Mouse (Mus musculus) G1E (cell line): ENCODE results near the gene Nacc1. TPM values are rescaled to one million over a fixed set of nuclear protein-coding genes. Genes with fewer than 3 reads are reported as not detected.

Experiments used
- ATAC-seq: 2 replicates; pipeline ENCODE4 v1.8.0; 2016; ENCODE audit warnings: mild to moderate bottlenecking; ENCODE audit not compliant: insufficient number of reproducible peaks, poor library complexity, low FRiP score, severe bottlenecking; ENCODE audit errors: extremely low read depth
- DNase-seq: peaks from one replicate; pipeline ENCODE4 v3.0.0; 2012; ENCODE audit warnings: low spot score
- H3K27me3 ChIP-seq: 2 replicates; pipeline ENCODE4 v1.6.1; 2012; ENCODE audit warnings: mild to moderate bottlenecking, low read length, inconsistent platforms; ENCODE audit not compliant: insufficient read depth
- H3K36me3 ChIP-seq: replicated peaks from 2 replicates; pipeline ENCODE3; 2012; ENCODE audit warnings: mild to moderate bottlenecking, inconsistent platforms
- H3K4me1 ChIP-seq: 2 replicates; pipeline ENCODE4 v1.6.1; 2012; ENCODE audit warnings: low read depth, low read length, inconsistent platforms, mixed read lengths; ENCODE audit not compliant: insufficient read depth
- H3K4me3 ChIP-seq: 2 replicates; pipeline ENCODE4 v1.5.1; 2012; ENCODE audit warnings: low read depth, mild to moderate bottlenecking, inconsistent platforms, low read length, moderate library complexity, mixed read lengths
- H3K9me3 ChIP-seq: replicated peaks from 2 replicates; pipeline ENCODE4 v1.6.1; 2012; ENCODE audit warnings: inconsistent platforms
- CTCF ChIP-seq: IDR thresholded peaks from 2 replicates; pipeline ENCODE4 v1.5.1; 2012; ENCODE audit warnings: low read depth, low read length, inconsistent platforms, mixed read lengths
- GATA1 ChIP-seq: IDR thresholded peaks from 2 replicates; pipeline ENCODE4 v1.6.1; 2012; ENCODE audit warnings: borderline replicate concordance, low read length, inconsistent platforms, mixed read lengths
- GATA2 ChIP-seq: IDR thresholded peaks from 2 replicates; pipeline ENCODE4 v1.6.1; 2012; ENCODE audit warnings: low read depth, low read length, inconsistent platforms, borderline replicate concordance
- POLR2AphosphoS5 ChIP-seq: IDR thresholded peaks from 2 replicates; pipeline ENCODE4 v1.6.1; 2012; ENCODE audit warnings: low read depth, low read length, inconsistent platforms; ENCODE audit not compliant: insufficient replicate concordance
- TAL1 ChIP-seq: conservative IDR thresholded peaks from 2 replicates; pipeline ENCODE4 v1.6.1; 2012; ENCODE audit warnings: low read depth, low read length, inconsistent platforms, mixed read lengths
- polyA plus RNA-seq: library from polyadenylated mRNA; stranded (reverse); fragments of >175 nt; gene quantifications from 2 replicates; pipeline ENCODE4 v1.2.3, GENCODE M21; 2012
- total RNA-seq, 2 experiments: library from RNA; stranded (forward) in 1 of 2; stranded (reverse) in 1 of 2; fragments of 200-1000 nt in 1 of 2; fragments of >200 nt in 1 of 2; fragmentation: Nextera tagmentation in 1 of 2; gene quantifications; 2 replicates each; pipeline ENCODE4 v1.2.3; 2014 to 2017

Gene Nacc1
- total and polyA plus RNA-seq, 3 experiments, result 48.1 to 207 (median 125) TPM

GRCm38 (mm10) chr8:84731371-84732177, 43.9 kb upstream of the Nacc1 start:
- Histone ChIP-seq H3K4me1 (peaks cover 97% of the 10 kb centered on the region), H3K36me3 (peaks cover 74% of the 10 kb centered on the region), H3K9me3 (no peaks in the 10 kb centered on the region), H3K4me3 (peak overlapping the region; percentile 63; the same call in 1 of the 2 replicates), H3K27me3 (peaks cover 2% of the 10 kb centered on the region; the same call in 1 of the 2 replicates)
- TF ChIP-seq POLR2AphosphoS5, result no peak
- no peak for TF ChIP-seq GATA1
- no peak for TF ChIP-seq GATA2
- TF ChIP-seq TAL1, result no peak
- TF ChIP-seq CTCF, result no peak
- ATAC-seq (no peak), DNase-seq (no peak)

GRCm38 (mm10) chr8:84730541-84731370, 43.1 kb upstream of the Nacc1 start:
- TF ChIP-seq GATA1, result no peak
- TF ChIP-seq TAL1, result peak; percentile 99
- Histone ChIP-seq H3K4me3 (peak overlapping the region; percentile 65; the same call in 1 of the 2 replicates), H3K27me3 (no peaks in the 10 kb centered on the region), H3K36me3 (peaks cover 77% of the 10 kb centered on the region), H3K4me1 (peaks cover 97% of the 10 kb centered on the region), H3K9me3 (no peaks in the 10 kb centered on the region)
- ATAC-seq (peak; percentile 92), DNase-seq (peak; percentile 86)

GRCm38 (mm10) chr8:84729921-84730362, 42.3 kb upstream of the Nacc1 start:
- Histone ChIP-seq H3K9me3 (no peaks in the 10 kb centered on the region), H3K4me3 (peak overlapping the region; percentile 65; the same call in 1 of the 2 replicates), H3K36me3 (peaks cover 81% of the 10 kb centered on the region), H3K4me1 (peaks cover 98% of the 10 kb centered on the region), H3K27me3 (no peaks in the 10 kb centered on the region)
- TF ChIP-seq GATA1, result no peak
- no peak for TF ChIP-seq GATA2
- TF ChIP-seq POLR2AphosphoS5, result no peak
- no peak for TF ChIP-seq CTCF
- no peak for TF ChIP-seq TAL1
- no peak for DNase-seq
- no peak for ATAC-seq

- peaks cover 98% of the 10 kb centered on the region for H3K4me1 ChIP-seq
- H3K36me3 ChIP-seq, result peaks cover 80% of the 10 kb centered on the region
- H3K27me3 ChIP-seq, result no peaks in the 10 kb centered on the region
- ATAC-seq (no peak), DNase-seq (no peak)
- H3K9me3 ChIP-seq, result no peaks in the 10 kb centered on the region
- TF ChIP-seq CTCF (no peak), GATA1 (no peak), GATA2 (no peak), TAL1 (no peak), POLR2AphosphoS5 (no peak)
- no peak overlapping the region for H3K4me3 ChIP-seq
Measured at GRCm38 (mm10) chr8:84728474-84728873, 40.8 kb upstream of the Nacc1 start.

- Histone ChIP-seq H3K9me3 (no peaks in the 10 kb centered on the region), H3K36me3 (peaks cover 78% of the 10 kb centered on the region), H3K4me3 (no peak overlapping the region; the same call in 1 of the 2 replicates), H3K27me3 (no peaks in the 10 kb centered on the region), H3K4me1 (peaks cover 97% of the 10 kb centered on the region)
- TF ChIP-seq GATA1 (no peak), CTCF (peak; percentile 35; the same call in 1 of the 2 replicates), POLR2AphosphoS5 (no peak), TAL1 (no peak)
- ATAC-seq (no peak), DNase-seq (no peak)
Measured at GRCm38 (mm10) chr8:84725941-84726259, 38.2 kb upstream of the Nacc1 start.
